Mouse (Mus musculus) neural tube, embryonic 15.5 days (tissue): ENCODE results near the gene Zpbp. TPM values are rescaled to one million over a fixed set of nuclear protein-coding genes. Genes with fewer than 3 reads are reported as not detected.

ENCODE experiments used
- ATAC-seq: fragments of 200-750 bp; cut with Nextera tagmentation; 2 replicates; pipeline ENCODE4 v1.8.0; 2017; ENCODE audit warnings: mild to moderate bottlenecking, moderate TSS enrichment, moderate library complexity; ENCODE audit not compliant: low FRiP score
- H3K27ac ChIP-seq: fragments of 300-500 bp; sonication (generic); replicated peaks from 2 replicates; pipeline ENCODE4 v1.5.1; 2015; ENCODE audit warnings: mild to moderate bottlenecking, inconsistent platforms
- H3K27me3 ChIP-seq: fragments of 300-500 bp; sonication (generic); replicated peaks from 2 replicates; pipeline ENCODE4 v1.6.1; 2015; ENCODE audit warnings: inconsistent platforms
- H3K36me3 ChIP-seq: fragments of 300-500 bp; sonication (generic); 2 replicates; pipeline ENCODE4 v1.6.1; 2015; ENCODE audit warnings: inconsistent platforms
- H3K4me1 ChIP-seq: fragments of 300-500 bp; sonication (generic); 2 replicates; pipeline ENCODE4 v1.6.1; 2015; ENCODE audit warnings: inconsistent platforms
- H3K4me2 ChIP-seq: fragments of 300-500 bp; sonication (generic); 2 replicates; pipeline ENCODE4 v1.6.1; 2015; ENCODE audit warnings: inconsistent platforms, mild to moderate bottlenecking, moderate library complexity
- H3K4me3 ChIP-seq: fragments of 300-500 bp; sonication (generic); replicated peaks from 2 replicates; pipeline ENCODE4 v1.5.1; 2015; ENCODE audit warnings: mild to moderate bottlenecking, inconsistent platforms
- H3K9ac ChIP-seq: fragments of 300-500 bp; sonication (generic); replicated peaks from 2 replicates; pipeline ENCODE4 v1.6.1; 2015; ENCODE audit warnings: mild to moderate bottlenecking, inconsistent platforms
- H3K9me3 ChIP-seq: fragments of 300-500 bp; sonication (generic); replicated peaks from 2 replicates; pipeline ENCODE4 v1.6.1; 2016; ENCODE audit warnings: inconsistent platforms
- WGBS: fragments of 180-500 bp; shearing (Covaris S2); methylation state at CpG from one replicate; pipeline ENCODE4 v1.1.7; 2015; ENCODE audit warnings: mixed read lengths; 5-methylcytosine and 5-hydroxymethylcytosine counted together
- polyA plus RNA-seq: library from polyadenylated mRNA; unstranded; fragments of >200 nt; fragmentation: Nextera tagmentation; extraction: Ambion mirVana; gene quantifications from 2 replicates; pipeline ENCODE4 v1.2.1, GENCODE M21; 2015

Zpbp gene
- polyA plus RNA-seq, 1 experiment from 2014 or later, result 1.4 TPM

- H3K9ac ChIP-seq, result no peak overlapping the region
- no peaks in the 10 kb centered on the region for H3K27me3 ChIP-seq
- H3K36me3 ChIP-seq, result no peaks in the 10 kb centered on the region
- H3K4me1 ChIP-seq, result no peaks in the 10 kb centered on the region
- no peak for ATAC-seq
- H3K4me2 ChIP-seq, result no peak overlapping the region
- no peak overlapping the region for H3K4me3 ChIP-seq
- no peak overlapping the region for H3K27ac ChIP-seq
- H3K9me3 ChIP-seq, result peaks cover 5% of the 10 kb centered on the region; the same call in 1 of the 2 replicates
- 90% methylated on average over 5 of the region's 5 CpGs for WGBS
Measured at GRCm38 (mm10) chr11:11394686-11395085, 67.5 kb downstream of the Zpbp start.

DNA sequence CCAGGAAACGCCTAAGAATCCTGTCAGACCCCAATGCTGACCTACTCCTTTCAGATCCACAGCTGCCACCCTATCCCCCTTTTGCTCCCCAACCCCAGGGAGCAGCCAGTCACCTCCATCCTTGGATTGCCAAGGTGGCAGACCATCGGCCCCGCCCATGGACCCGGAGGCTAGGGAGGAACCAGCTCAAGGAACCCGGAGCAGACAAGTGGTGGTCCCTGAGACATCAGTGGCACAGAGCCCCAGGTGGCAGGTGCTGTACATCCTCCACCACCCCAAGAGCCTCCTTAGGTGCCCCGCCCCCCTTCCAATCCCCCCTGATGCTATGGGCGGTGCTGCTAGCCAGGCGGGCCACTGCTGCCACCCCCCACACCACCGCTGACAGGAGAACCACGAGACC, 69.0 kb downstream of the Zpbp start:
- Histone ChIP-seq H3K4me1 (no peaks in the 10 kb centered on the region), H3K4me3 (no peak overlapping the region), H3K9ac (no peak overlapping the region), H3K27ac (no peak overlapping the region), H3K27me3 (no peaks in the 10 kb centered on the region), H3K4me2 (no peak overlapping the region), H3K36me3 (no peaks in the 10 kb centered on the region), H3K9me3 (peaks cover 5% of the 10 kb centered on the region; the same call in 1 of the 2 replicates)
- 95% methylated on average over 10 of the region's 10 CpGs for WGBS
- ATAC-seq, result no peak

- H3K4me3 ChIP-seq, result no peak overlapping the region
- no peak overlapping the region for H3K9ac ChIP-seq
- H3K36me3 ChIP-seq, result no peaks in the 10 kb centered on the region
- 88% methylated on average over 5 of the region's 5 CpGs for WGBS
- no peak for ATAC-seq
- no peaks in the 10 kb centered on the region for H3K27me3 ChIP-seq
- H3K27ac ChIP-seq, result no peak overlapping the region
- no peaks in the 10 kb centered on the region for H3K4me1 ChIP-seq
- no peaks in the 10 kb centered on the region for H3K9me3 ChIP-seq
- H3K4me2 ChIP-seq, result no peak overlapping the region
Measured at GRCm38 (mm10) chr11:11371305-11371704, 90.9 kb downstream of the Zpbp start.

GRCm38 (mm10) chr11:11283512-11283911, 178.7 kb downstream of the Zpbp start:
- Histone ChIP-seq H3K4me2 (no peak overlapping the region), H3K4me3 (no peak overlapping the region), H3K9ac (no peak overlapping the region), H3K27ac (no peak overlapping the region), H3K4me1 (no peaks in the 10 kb centered on the region), H3K9me3 (no peaks in the 10 kb centered on the region), H3K27me3 (no peaks in the 10 kb centered on the region), H3K36me3 (no peaks in the 10 kb centered on the region)
- ATAC-seq, result no peak
- WGBS, result 88% methylated on average over 3 of the region's 3 CpGs

- Histone ChIP-seq H3K9ac (no peak overlapping the region), H3K27ac (no peak overlapping the region), H3K9me3 (no peaks in the 10 kb centered on the region), H3K4me2 (no peak overlapping the region), H3K36me3 (no peaks in the 10 kb centered on the region), H3K27me3 (no peaks in the 10 kb centered on the region), H3K4me3 (no peak overlapping the region), H3K4me1 (no peaks in the 10 kb centered on the region)
- ATAC-seq, result no peak
Measured at GRCm38 (mm10) chr11:11280128-11280527, 182.1 kb downstream of the Zpbp start.

GRCm38 (mm10) chr11:11257348-11257747, 204.9 kb downstream of the Zpbp start:
- Histone ChIP-seq H3K9ac (no peak overlapping the region), H3K4me3 (no peak overlapping the region), H3K27ac (no peak overlapping the region), H3K4me2 (no peak overlapping the region), H3K36me3 (no peaks in the 10 kb centered on the region), H3K4me1 (no peaks in the 10 kb centered on the region), H3K9me3 (no peaks in the 10 kb centered on the region), H3K27me3 (no peaks in the 10 kb centered on the region)
- no peak for ATAC-seq
- WGBS, result 92% methylated on average over 1 of the region's 1 CpGs

- Histone ChIP-seq H3K4me3 (no peak overlapping the region), H3K4me2 (no peak overlapping the region), H3K36me3 (no peaks in the 10 kb centered on the region), H3K27me3 (no peaks in the 10 kb centered on the region), H3K27ac (no peak overlapping the region), H3K9me3 (no peaks in the 10 kb centered on the region), H3K9ac (no peak overlapping the region), H3K4me1 (no peaks in the 10 kb centered on the region)
- WGBS, result 72% methylated on average over 6 of the region's 6 CpGs
- ATAC-seq, result no peak
Measured at GRCm38 (mm10) chr11:11242694-11243377, 219.4 kb downstream of the Zpbp start.

GRCm38 (mm10) chr11:11239346-11239745, 222.9 kb downstream of the Zpbp start:
- H3K4me2 ChIP-seq, result no peak overlapping the region
- WGBS, result 80% methylated on average over 1 of the region's 1 CpGs
- H3K4me1 ChIP-seq, result no peaks in the 10 kb centered on the region
- no peak overlapping the region for H3K4me3 ChIP-seq
- H3K27ac ChIP-seq, result no peak overlapping the region
- H3K27me3 ChIP-seq, result no peaks in the 10 kb centered on the region
- ATAC-seq, result no peak
- no peaks in the 10 kb centered on the region for H3K36me3 ChIP-seq
- H3K9me3 ChIP-seq, result no peaks in the 10 kb centered on the region
- no peak overlapping the region for H3K9ac ChIP-seq

Other genes starting within 250 kb of the Zpbp start
- 0.28 and 0.93 TPM in 2 replicates for gene Spata48, start 314 bp downstream of the Zpbp start, polyA plus RNA-seq
- not detected in 2 replicates for gene 4930512M02Rik, start 165.4 kb upstream of the Zpbp start, polyA plus RNA-seq
- 0.36 and 6.8 TPM in 2 replicates for gene Ikzf1, start 222.6 kb upstream of the Zpbp start, polyA plus RNA-seq